Mouse (Mus musculus) liver, adult 2 months (tissue): ENCODE data around the gene Tmem106a.

ENCODE experiments used
- CTCF ChIP-seq: fragments of 200-500 bp; IDR thresholded peaks from 2 replicates; pipeline ENCODE4 v1.5.1; 2011; ENCODE audit warnings: low read depth, low read length, control low read depth
- POLR2A ChIP-seq: fragments of 200-500 bp; IDR thresholded peaks from 2 replicates; pipeline ENCODE4 v1.6.1; 2011; ENCODE audit warnings: low read length, control low read depth; ENCODE audit not compliant: insufficient read depth; ENCODE audit errors: extremely low read depth

GRCm38 (mm10) chr11:101551751-101552475 is 30.1 kb upstream of the Tmem106a start, which contains the start of the genes Brca1 and Nbr1:
- TF ChIP-seq CTCF: no peak
- TF ChIP-seq POLR2A: no peak
